Mouse (Mus musculus) neutrophil, adult 5-6 weeks (primary cell): ENCODE measurements around the gene Rai1. TPM values are rescaled to one million over a fixed set of nuclear protein-coding genes. Genes with fewer than 3 reads are reported as not detected.

ENCODE experiments used
- ATAC-seq: fragments of 151-379, 151-347 bp; 2 replicates; pipeline ENCODE4 v1.8.0; 2017; ENCODE audit warnings: mild to moderate bottlenecking, moderate TSS enrichment; ENCODE audit not compliant: insufficient number of reproducible peaks, poor library complexity, low FRiP score, severe bottlenecking; ENCODE audit errors: extremely low read depth
- total RNA-seq: library from RNA; stranded (forward); fragments of 200-1000 nt; gene quantifications from 2 replicates; pipeline ENCODE4 v1.2.3, GENCODE M21; 2017

Rai1 gene
- total RNA-seq, 1 experiment from 2014 or later = 14.9 TPM

DNA sequence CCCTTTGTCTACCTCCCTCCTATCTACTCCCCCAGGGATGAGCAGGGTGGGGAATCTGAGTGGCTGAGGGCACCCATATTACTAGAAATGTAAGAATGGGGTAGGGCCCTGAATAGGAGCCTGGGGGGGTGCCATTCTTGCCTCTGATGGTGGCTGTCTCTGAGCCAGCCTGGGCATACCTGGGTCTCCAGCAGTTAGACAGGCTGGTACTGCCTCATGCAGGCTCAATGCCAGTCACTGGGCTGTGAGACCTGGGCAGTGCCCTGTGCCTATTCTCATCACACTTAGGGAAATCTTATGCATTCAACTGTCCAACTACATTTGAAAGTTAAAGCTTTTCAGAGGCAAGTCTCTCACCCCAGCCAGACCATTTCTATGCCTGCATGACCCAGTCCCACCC lies 11.6 kb upstream of the Rai1 start:
- ATAC-seq = no peak

DNA sequence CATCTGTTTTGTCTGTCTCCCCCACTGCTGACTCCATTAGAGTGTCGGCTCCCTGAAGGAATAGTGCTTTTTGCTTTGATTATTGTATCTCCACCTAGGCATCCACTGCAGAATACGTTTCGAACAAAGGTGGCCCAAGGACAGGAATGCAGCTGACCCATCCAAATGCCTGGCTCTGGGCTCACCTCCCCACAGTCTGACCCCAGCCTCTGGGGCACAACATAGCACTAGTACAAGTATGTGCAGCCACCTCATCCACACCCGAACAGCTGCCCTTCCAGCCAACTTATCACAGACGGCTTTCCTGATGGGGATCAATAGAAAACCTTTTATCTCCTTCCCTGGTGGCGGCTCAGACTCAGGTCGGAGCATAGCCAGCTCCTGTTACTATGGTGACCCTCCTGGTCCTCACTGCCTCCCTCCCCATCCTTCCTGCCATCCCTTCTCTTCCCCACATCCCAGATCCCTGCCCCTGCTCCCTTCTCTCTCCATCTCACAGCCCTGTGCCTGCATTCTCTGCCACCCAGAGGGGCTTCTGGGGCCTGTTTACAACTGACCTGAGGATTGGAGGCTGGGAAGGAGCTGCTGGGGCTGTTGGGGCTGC lies 10.7 kb upstream of the Rai1 start:
- no peak for ATAC-seq

DNA sequence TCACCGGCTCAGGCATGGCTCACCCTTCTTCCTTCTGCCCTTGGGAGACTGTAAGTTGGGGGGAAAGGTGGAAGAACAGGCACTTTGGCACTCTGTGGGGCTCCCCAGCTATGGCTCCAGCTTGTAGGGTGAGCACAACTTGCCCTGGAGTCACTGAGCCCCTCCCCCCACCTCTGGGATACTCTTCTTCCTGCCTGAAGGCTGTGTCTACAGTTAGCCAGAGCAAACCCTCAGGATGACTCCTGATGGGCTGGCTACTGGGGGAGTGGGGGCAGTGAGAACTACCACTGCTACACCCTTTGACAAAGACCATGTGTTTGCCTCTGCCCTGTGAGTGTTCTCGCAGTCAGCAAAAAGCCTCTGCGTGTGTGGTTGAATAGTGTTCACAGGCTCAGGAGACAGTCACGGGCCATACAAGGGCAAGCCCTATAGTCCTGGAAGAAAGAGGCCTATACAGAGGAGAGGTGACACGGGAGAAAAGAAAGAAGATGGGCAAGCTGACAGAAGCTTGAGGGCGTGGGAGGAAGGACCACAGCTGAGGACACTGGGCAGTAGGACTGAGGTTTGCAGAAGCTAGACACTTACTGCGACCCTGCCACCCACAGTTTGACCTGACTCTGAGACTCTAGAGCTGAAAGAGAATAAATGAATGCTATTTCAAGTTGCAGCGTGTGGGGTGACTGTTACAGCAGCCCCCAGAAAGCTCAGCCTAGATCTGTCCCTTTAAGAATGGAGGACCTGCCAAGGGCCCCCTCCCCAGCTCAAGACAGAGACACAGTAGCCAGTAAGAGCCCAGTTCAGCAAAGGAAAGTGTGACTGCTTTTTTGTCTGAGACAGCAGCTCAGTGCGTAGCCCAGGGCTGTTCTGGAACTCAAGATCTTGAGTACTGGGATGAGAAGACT lies 9.7 kb upstream of the Rai1 start:
- no peak for ATAC-seq

GRCm38 (mm10) chr11:60099555-60100186 lies 5.1 kb upstream of the Rai1 start:
- ATAC-seq = no peak

GRCm38 (mm10) chr11:60100827-60101555 lies 3.8 kb upstream of the Rai1 start:
- ATAC-seq = no peak

GRCm38 (mm10) chr11:60101986-60102385 lies 2.8 kb upstream of the Rai1 start:
- no peak for ATAC-seq

DNA sequence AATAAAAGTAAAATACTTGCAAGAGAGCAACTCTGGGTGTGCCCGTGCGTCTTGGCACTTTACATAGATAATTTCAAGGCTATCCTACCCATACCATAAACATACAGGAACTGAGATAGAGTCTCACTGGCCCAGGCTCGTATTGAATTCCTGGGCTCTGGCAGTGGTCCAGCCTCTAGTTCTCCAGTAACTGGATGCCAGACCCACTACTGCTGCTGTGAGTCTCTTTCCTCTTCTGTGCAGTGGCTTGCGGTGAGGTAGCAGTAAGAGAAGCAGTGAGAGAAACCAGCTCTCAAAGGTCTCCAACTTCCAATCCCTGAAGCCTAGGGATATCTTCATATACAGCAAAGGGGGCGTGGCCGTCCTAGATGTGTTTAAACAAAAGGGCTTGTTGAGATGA lies 2.1 kb upstream of the Rai1 start:
- no peak for ATAC-seq

DNA sequence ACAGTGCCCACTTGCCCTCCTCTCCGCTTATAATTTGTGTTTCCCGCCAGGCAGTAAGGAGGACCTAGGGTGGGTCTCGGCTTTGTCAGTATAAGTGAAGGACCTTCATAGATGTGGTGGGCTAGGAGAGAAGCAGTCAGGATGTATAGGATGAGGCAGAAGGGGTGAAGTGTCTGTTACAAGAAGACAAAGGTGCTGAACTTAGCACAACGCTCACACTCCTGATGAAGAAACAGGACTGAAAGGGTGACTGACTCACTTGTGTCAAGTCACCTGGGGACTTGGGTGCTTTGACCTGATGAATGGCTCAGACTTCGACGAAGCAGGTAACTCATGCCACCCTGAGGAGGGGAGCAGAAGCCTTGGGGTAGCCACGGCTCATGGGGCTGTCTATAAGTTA lies 1.2 kb upstream of the Rai1 start:
- ATAC-seq = no peak

- ATAC-seq = peak; percentile 28; the same call in 1 of the 2 replicates
Observed at GRCm38 (mm10) chr11:60105593-60106542, 1.1 kb downstream of the Rai1 start.

GRCm38 (mm10) chr11:60106543-60107110 lies 1.8 kb downstream of the Rai1 start:
- ATAC-seq = no peak

GRCm38 (mm10) chr11:60107449-60107848 lies 2.6 kb downstream of the Rai1 start:
- no peak for ATAC-seq

GRCm38 (mm10) chr11:60108631-60109172 lies 3.9 kb downstream of the Rai1 start:
- ATAC-seq = no peak

GRCm38 (mm10) chr11:60110386-60110785 lies 5.6 kb downstream of the Rai1 start:
- ATAC-seq = no peak

DNA sequence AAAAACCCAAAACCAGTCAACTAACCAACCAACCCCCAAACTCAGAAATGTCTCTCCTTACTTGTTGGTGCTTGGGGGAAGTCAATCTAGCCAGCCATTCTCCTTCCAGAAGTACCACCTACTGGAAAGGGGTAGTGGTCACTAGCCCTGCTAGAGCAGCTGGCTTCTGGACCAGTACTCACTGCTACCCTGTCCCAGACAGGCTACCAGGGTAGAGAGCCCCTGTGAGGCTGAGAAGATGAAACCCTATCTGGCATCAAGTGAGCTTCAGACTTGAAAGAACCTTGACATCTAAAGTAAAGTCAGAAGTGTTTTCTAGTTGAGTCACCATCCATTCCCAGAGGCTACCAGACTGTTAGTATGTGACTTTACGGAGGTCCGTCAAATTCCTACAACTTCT lies 6.8 kb downstream of the Rai1 start:
- no peak for ATAC-seq

DNA sequence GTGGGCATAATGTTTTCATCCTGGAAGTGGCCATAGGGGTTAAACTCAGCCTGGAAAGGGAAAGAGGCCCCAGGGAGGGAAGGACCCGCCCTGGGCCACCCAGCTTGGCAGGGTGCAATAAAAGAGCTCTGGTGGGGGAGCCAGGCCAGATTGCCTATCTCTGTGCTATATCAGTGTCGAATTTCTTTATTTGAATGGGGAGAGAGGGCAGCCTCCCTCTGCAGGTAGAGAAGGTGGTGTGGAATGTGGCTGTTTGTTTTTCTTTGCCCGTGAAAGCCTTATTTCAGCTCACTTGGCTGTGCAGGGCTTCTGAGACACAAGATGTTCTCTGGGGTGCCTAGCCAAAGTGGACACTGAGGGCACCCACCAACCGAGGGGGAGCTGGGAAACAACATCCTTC lies 8.8 kb downstream of the Rai1 start:
- no peak for ATAC-seq

GRCm38 (mm10) chr11:60114296-60115023 lies 9.6 kb downstream of the Rai1 start:
- peak; percentile 10; the same call in 1 of the 2 replicates for ATAC-seq

DNA sequence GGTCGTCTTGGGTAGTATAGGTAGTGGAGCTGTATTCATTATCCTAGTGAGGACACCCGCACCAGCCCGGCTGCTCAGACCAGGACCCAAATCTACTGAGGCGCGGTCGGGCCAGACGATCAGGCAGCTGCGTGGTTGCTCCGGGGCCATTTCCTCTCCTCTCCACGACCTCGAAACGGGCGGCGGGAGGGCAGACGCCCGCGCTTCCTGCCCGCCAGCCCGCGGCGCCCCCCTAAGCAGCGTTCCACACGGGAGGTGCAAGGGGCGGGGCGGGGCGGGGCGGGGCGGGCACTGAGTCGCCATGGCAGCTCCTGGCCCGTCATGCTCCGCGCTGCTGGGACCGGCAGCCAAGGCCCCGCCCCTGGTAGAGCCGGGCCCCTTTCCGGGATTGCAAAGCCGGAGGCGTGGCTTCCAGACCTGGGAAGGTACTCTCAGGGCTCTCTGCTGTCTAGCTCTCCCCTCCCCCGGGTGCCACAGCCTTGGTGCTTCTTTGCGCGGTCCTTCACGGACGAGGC lies 10.3 kb downstream of the Rai1 start:
- peak; percentile 92 for ATAC-seq
